Mouse (Mus musculus) urinary bladder, postnatal 36 days (tissue): Measurements from ENCODE around the gene Pop5.

ENCODE experiments used
- DNase-seq, 2 experiments: peaks; one replicate each; pipeline ENCODE4 v3.0.0; 2022; ENCODE audit warnings: low spot score in 2 of 2, mixed read lengths in 1 of 2

Gene Pop5

GRCm38 (mm10) chr5:115214864-115215263 is 20.8 kb upstream of the Pop5 start:
- DNase-seq, result no peak

GRCm38 (mm10) chr5:115215273-115216185 is 20.1 kb upstream of the Pop5 start:
- no peak for DNase-seq

GRCm38 (mm10) chr5:115217998-115218397 is 17.6 kb upstream of the Pop5 start:
- DNase-seq, result no peak

GRCm38 (mm10) chr5:115220931-115221640 is 14.6 kb upstream of the Pop5 start:
- no peak for DNase-seq

- DNase-seq, result no peak
These were observed 13.2 kb upstream of the Pop5 start for GRCm38 (mm10) chr5:115222485-115222884.

GRCm38 (mm10) chr5:115230830-115231551 is 4.6 kb upstream of the Pop5 start:
- DNase-seq, result no peak

GRCm38 (mm10) chr5:115231552-115232120 is 4.0 kb upstream of the Pop5 start:
- DNase-seq, result no peak

- no peak for DNase-seq
These were observed 3.1 kb upstream of the Pop5 start for GRCm38 (mm10) chr5:115232516-115232915.

- no peak for DNase-seq
These were observed 2.4 kb upstream of the Pop5 start for GRCm38 (mm10) chr5:115233031-115233780.

GRCm38 (mm10) chr5:115234519-115234918 is 1.1 kb upstream of the Pop5 start:
- DNase-seq, result no peak

- DNase-seq, result peak; percentile 47 to 58
These were observed 289 bp upstream of the Pop5 start for GRCm38 (mm10) chr5:115235323-115235771.

GRCm38 (mm10) chr5:115237803-115238728 is 2.4 kb downstream of the Pop5 start:
- DNase-seq, result peak; percentile 88 to 92

- DNase-seq, result no peak
These were observed 3.1 kb downstream of the Pop5 start for GRCm38 (mm10) chr5:115238729-115239195.

- no peak for DNase-seq
These were observed 4.6 kb downstream of the Pop5 start for GRCm38 (mm10) chr5:115240191-115240590.

GRCm38 (mm10) chr5:115255472-115255871 is 19.8 kb downstream of the Pop5 start:
- no peak for DNase-seq

- no peak for DNase-seq
These were observed 21.4 kb downstream of the Pop5 start for GRCm38 (mm10) chr5:115256909-115257546.

- no peak for DNase-seq
These were observed 24.7 kb downstream of the Pop5 start for GRCm38 (mm10) chr5:115260356-115260755.

- no peak for DNase-seq
These were observed 25.5 kb downstream of the Pop5 start for GRCm38 (mm10) chr5:115261141-115261540.

- DNase-seq, result no peak
These were observed 26.2 kb downstream of the Pop5 start for GRCm38 (mm10) chr5:115261880-115262279.
